21 mouse cellular contexts compared by ENCODE assay signal in the genomic region with DNA sequence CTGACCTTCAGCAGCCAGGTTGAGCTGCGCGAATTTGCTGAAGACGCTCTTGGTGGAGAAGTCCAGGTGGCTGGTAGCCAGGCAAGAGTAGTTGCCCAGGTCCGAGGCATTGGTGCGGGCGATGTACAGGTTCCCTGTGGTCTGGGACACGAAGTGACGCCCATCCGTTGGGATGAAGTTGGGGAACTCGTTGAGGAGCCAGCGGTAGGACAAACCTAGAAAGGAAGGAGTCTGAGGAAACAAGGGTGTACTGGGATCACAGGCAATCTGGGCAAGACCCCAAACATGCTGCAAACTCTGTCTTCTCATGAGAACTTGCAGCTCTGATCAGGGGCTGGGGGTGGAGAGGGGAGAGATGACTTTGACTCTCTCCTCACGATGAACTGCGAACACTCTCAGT. TPM values are rescaled to one million over a fixed set of nuclear protein-coding genes. Genes with fewer than 3 reads are reported as not detected.
"Had no signal": no experiment of that assay in that cellular context is flagged by ENCODE, and none has a peak within 500 bp of the region (broad histone marks: within the 10 kb centered on the region; RNA-seq: fewer than 3 reads in every experiment).

No protein-coding gene starts in this region.

- H3K27ac ChIP-seq: kidney, postnatal 0 days; layer of hippocampus, adult 2 months; left cerebral cortex, adult 2 months; liver, embryonic 13.5 days; midbrain, embryonic 12.5 days; stomach, postnatal 0 days had no signal

- H3K36me3 ChIP-seq: liver, embryonic 13.5 days had no signal

- DNase-seq: kidney, postnatal 25 days; layer of hippocampus, adult 9-11 months; liver, embryonic 13.5 days; lung, adult 2 months; lung, postnatal 14 days; right cerebral cortex, adult 18-20 months; right cerebral cortex, postnatal 14 days; right cerebral cortex, postnatal 4 days; thymus, adult 2 months; thymus, postnatal 14 days; thymus, postnatal 4 days had no signal

- H3K4me3 ChIP-seq: layer of hippocampus, adult 2 months; left cerebral cortex, adult 2 months; liver, embryonic 13.5 days; midbrain, embryonic 12.5 days; myocyte had no signal

- H3K9me3 ChIP-seq: liver, embryonic 13.5 days; midbrain, embryonic 12.5 days had no signal

- ATAC-seq: midbrain, embryonic 16.5 days had no signal

- H3K4me2 ChIP-seq: liver, embryonic 13.5 days; midbrain, embryonic 12.5 days had no signal

- H3K9ac ChIP-seq: liver, embryonic 13.5 days; midbrain, embryonic 12.5 days had no signal

RNA-seq across cellular contexts. Expression of a gene that starts 15.0 kb away (rescaled TPM):
- total RNA-seq: megakaryocyte progenitor cell, adult 5-6 weeks; megakaryocyte-erythroid progenitor cell, adult 5-6 weeks; monocyte, adult 5-6 weeks had no signal
- polyA plus RNA-seq: myocyte had no signal
